Comparison of ENCODE assay signal across 8 mouse cellular contexts in the genomic region with DNA sequence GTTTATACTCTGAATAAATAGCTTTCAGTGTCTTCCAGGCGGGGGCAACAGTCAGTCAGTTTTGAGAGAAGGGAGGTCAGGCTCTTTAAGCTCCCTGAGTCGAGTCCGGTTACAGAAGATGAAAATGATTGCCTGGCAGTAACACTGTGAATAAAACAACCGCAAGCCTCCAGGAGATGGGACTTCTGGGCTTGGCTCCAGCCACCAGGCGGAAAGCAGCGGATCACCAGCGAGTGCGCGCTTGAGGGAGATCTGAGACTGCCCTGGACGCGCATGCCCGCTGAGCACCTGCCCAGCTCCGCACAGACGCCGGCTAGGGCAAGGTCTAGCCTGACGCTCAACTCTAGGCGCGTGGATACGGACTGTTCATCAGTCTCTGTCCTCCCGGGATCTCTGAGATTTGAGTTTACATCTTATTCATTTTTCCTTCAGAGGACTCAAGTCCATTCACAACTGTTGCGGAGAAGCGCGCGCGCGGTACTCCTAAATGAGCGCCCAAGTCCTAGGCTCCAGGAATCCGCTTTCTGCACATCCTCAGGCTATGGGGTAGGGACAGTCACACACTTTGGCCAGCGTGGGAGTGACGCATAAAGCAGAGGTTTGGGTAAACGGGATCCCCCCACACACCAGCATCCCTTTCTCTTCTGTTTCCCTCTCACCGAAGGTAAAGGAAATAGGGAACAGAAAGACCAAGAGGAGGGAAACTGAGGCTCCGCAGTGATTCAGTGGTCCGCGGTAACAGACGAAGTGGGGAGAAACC. TPM values are rescaled to one million over a fixed set of nuclear protein-coding genes. Genes with fewer than 3 reads are reported as not detected.
DNase-seq lines count a peak whose midpoint lies in the region; ATAC-seq lines count a peak whose summit lies in the region.

No protein-coding gene starts in this region.

- H3K4me3 ChIP-seq in liver, embryonic 11.5 days (ENCODE audit: low read depth, low read length): peak overlapping the region; percentile 50
- peak overlapping the region; percentile 50 for H3K4me3 ChIP-seq in liver, embryonic 13.5 days (replicated peaks)
- H3K4me3 ChIP-seq in stomach, embryonic 15.5 days (replicated peaks): peak overlapping the region; percentile 55

- H3K4me1 ChIP-seq in liver, embryonic 11.5 days (replicated peaks; ENCODE audit: control insufficient read depth, insufficient read depth, low read length): no peaks in the 10 kb centered on the region; the same call in 1 of the 2 replicates
- peaks cover 13% of the 10 kb centered on the region for H3K4me1 ChIP-seq in liver, embryonic 13.5 days (replicated peaks)
- H3K4me1 ChIP-seq in stomach, embryonic 15.5 days: peaks cover 24% of the 10 kb centered on the region

- no peak overlapping the region for H3K27ac ChIP-seq in liver, embryonic 11.5 days (ENCODE audit: low read depth, low read length)
- H3K27ac ChIP-seq in liver, embryonic 13.5 days: no peak overlapping the region
- no peak overlapping the region for H3K27ac ChIP-seq in stomach, embryonic 15.5 days

- H3K36me3 ChIP-seq in liver, embryonic 11.5 days (ENCODE audit: control insufficient read depth, insufficient read depth, low read length): no peaks in the 10 kb centered on the region
- no peaks in the 10 kb centered on the region for H3K36me3 ChIP-seq in liver, embryonic 13.5 days
- H3K36me3 ChIP-seq in stomach, embryonic 15.5 days: no peaks in the 10 kb centered on the region

- no peak overlapping the region for H3K9ac ChIP-seq in liver, embryonic 11.5 days (ENCODE audit: low read depth, low read length)
- no peak overlapping the region for H3K9ac ChIP-seq in liver, embryonic 13.5 days
- no peak overlapping the region for H3K9ac ChIP-seq in stomach, embryonic 15.5 days

- peak overlapping the region; percentile 77 for H3K4me2 ChIP-seq in liver, embryonic 11.5 days
- peak overlapping the region; percentile 62; the same call in 1 of the 2 replicates for H3K4me2 ChIP-seq in liver, embryonic 13.5 days
- H3K4me2 ChIP-seq in stomach, embryonic 15.5 days: peak overlapping the region; percentile 99

- H3K27me3 ChIP-seq in liver, embryonic 11.5 days (replicated peaks; ENCODE audit: control insufficient read depth, insufficient read depth, low read length): peaks cover 98% of the 10 kb centered on the region
- H3K27me3 ChIP-seq in liver, embryonic 13.5 days: peaks cover 99% of the 10 kb centered on the region
- peaks cover 93% of the 10 kb centered on the region for H3K27me3 ChIP-seq in stomach, embryonic 15.5 days (replicated peaks)

- 2% methylated on average over 36 of the region's 36 CpGs for WGBS in liver, embryonic 11.5 days
- 1% methylated on average over 36 of the region's 36 CpGs for WGBS in liver, embryonic 13.5 days (ENCODE audit: insufficient replicate concordance)
- WGBS in stomach, embryonic 15.5 days: under 1% methylated on average over 36 of the region's 36 CpGs

- H3K9me3 ChIP-seq in liver, embryonic 11.5 days (ENCODE audit: control insufficient read depth, low read length): no peaks in the 10 kb centered on the region
- H3K9me3 ChIP-seq in liver, embryonic 13.5 days (replicated peaks): no peaks in the 10 kb centered on the region
- H3K9me3 ChIP-seq in stomach, embryonic 15.5 days: no peaks in the 10 kb centered on the region

- ATAC-seq in liver, embryonic 11.5 days (replicated peaks; ENCODE audit: low FRiP score): no peak
- no peak for ATAC-seq in liver, embryonic 13.5 days (ENCODE audit: low read depth)
- peak; percentile 47; the same call in 1 of the 2 replicates for ATAC-seq in stomach, embryonic 15.5 days (ENCODE audit: insufficient read depth, low FRiP score, low read depth)
- ATAC-seq in megakaryocyte-erythroid progenitor cell, adult 5-6 weeks (replicated peaks; ENCODE audit: low FRiP score, low TSS enrichment, poor library complexity, severe bottlenecking): no peak

- DNase-seq in liver, embryonic 11.5 days (ENCODE audit: low spot score): no peak
- no peak for DNase-seq in liver
- peak; percentile 64 to 69 for DNase-seq in cerebellum, postnatal 25 days
- DNase-seq in heart, postnatal 4 days: peak; percentile 38
- DNase-seq in liver, embryonic 13.5 days: no peak
- no peak for DNase-seq in gastrocnemius, adult 8-10 months (ENCODE audit: low spot score in 2 of 2)

RNA-seq across cellular contexts. Expression of a gene that starts 19.0 kb away (rescaled TPM):
- 0.44 and 0.55 TPM in 2 replicates for polyA plus RNA-seq in liver, embryonic 11.5 days (2014; fragmentation: Nextera tagmentation; extraction: Ambion mirVana)
- total RNA-seq in heart, postnatal 4 days (2021): under 1 TPM in 1 of 2 experiments, not detected in 1; 0.11 TPM
- polyA plus RNA-seq in liver, embryonic 13.5 days (2015; fragmentation: Nextera tagmentation; extraction: Ambion mirVana): 0.06 TPM in 1 of 2 replicates, not detected in the other
- 0.04 and 0.05 TPM in 2 replicates for polyA plus RNA-seq in stomach, embryonic 15.5 days (2015; fragmentation: Nextera tagmentation; extraction: Ambion mirVana)
- total RNA-seq in gastrocnemius, adult 8-10 months (2022): not detected
- total RNA-seq in megakaryocyte-erythroid progenitor cell, adult 5-6 weeks (2014; fragmentation: Nextera tagmentation): not detected in 2 replicates
- total RNA-seq in megakaryocyte-erythroid progenitor cell, adult 5-6 weeks (2017): not detected in 2 replicates

Comparison
In these comparisons a context has a peak if more than half of its experiments do, and no peak if none do; other contexts are left out.
1. DNase-seq: peak in cerebellum, postnatal 25 days (2 of 2) and heart, postnatal 4 days (single experiment); none in liver, embryonic 11.5 days (single experiment), liver (single experiment), liver, embryonic 13.5 days (single experiment) and gastrocnemius, adult 8-10 months (0 of 2).
2. Peak in every context shown above with its lines, with median percentiles within 50 percentile points of each other: H3K4me2 ChIP-seq and H3K4me3 ChIP-seq.